Mouse (Mus musculus) ES-E14 (cell line): ENCODE data around the gene Ldhal6b. TPM values are rescaled to one million over a fixed set of nuclear protein-coding genes. Genes with fewer than 3 reads are reported as not detected.

Experiments used
- DNase-seq: peaks from one replicate; pipeline ENCODE4 v3.0.0-alpha.2; 2013; ENCODE audit warnings: low read depth, low spot score
- H3K27ac ChIP-seq: 2 replicates; pipeline ENCODE4 v1.5.1; 2012; ENCODE audit warnings: low read depth, mild to moderate bottlenecking, low read length, moderate library complexity, mixed read lengths; ENCODE audit not compliant: poor library complexity, insufficient read depth, severe bottlenecking
- H3K36me3 ChIP-seq: 2 replicates; pipeline ENCODE4 v1.6.1; 2012; ENCODE audit warnings: mild to moderate bottlenecking, low read length, moderate library complexity, mixed read lengths; ENCODE audit not compliant: control insufficient read depth, poor library complexity, insufficient read depth, severe bottlenecking
- H3K4me1 ChIP-seq, 2 experiments: fragments of 150-350 bp in 1 of 2; sonication (generic) in 1 of 2; 2 replicates each; pipeline ENCODE4 v1.6.1; 2012; ENCODE audit warnings: low read length in 2 of 2, mild to moderate bottlenecking in 1 of 2, mixed read lengths in 1 of 2; ENCODE audit not compliant: control insufficient read depth in 2 of 2, insufficient read depth in 2 of 2, poor library complexity in 1 of 2
- H3K4me3 ChIP-seq, 2 experiments: fragments of 150-350 bp in 1 of 2; sonication (generic) in 1 of 2; 2 replicates each; pipeline ENCODE4 v1.5.1; 2012; ENCODE audit warnings: low read length in 2 of 2, low read depth in 1 of 2, mild to moderate bottlenecking in 1 of 2, mixed read lengths in 1 of 2; ENCODE audit not compliant: insufficient read depth in 1 of 2, poor library complexity in 1 of 2, severe bottlenecking in 1 of 2
- H3K9ac ChIP-seq: 2 replicates; pipeline ENCODE4 v1.6.1; 2012; ENCODE audit warnings: low read depth, mild to moderate bottlenecking, low read length, mixed read lengths; ENCODE audit not compliant: poor library complexity, insufficient read depth, severe bottlenecking
- H3K9me3 ChIP-seq: fragments of 150-350 bp; sonication (generic); 2 replicates; pipeline ENCODE4 v1.6.1; 2012; ENCODE audit warnings: low read depth, mild to moderate bottlenecking, low read length; ENCODE audit not compliant: control insufficient read depth, insufficient read depth
- CHD2 ChIP-seq: IDR thresholded peaks from 2 replicates; pipeline ENCODE4 v1.6.1; 2014; ENCODE audit warnings: mild to moderate bottlenecking, low read depth, low read length, inconsistent platforms
- HCFC1 ChIP-seq: IDR thresholded peaks from 2 replicates; pipeline ENCODE4 v1.6.1; 2012; ENCODE audit warnings: low read length, inconsistent platforms, borderline replicate concordance; ENCODE audit not compliant: insufficient read depth
- MAFK ChIP-seq: IDR thresholded peaks from 2 replicates; pipeline ENCODE4 v1.6.1; 2014; ENCODE audit warnings: mild to moderate bottlenecking, low read depth, low read length, inconsistent platforms; ENCODE audit not compliant: insufficient read depth
- ZC3H11A ChIP-seq: IDR thresholded peaks from 2 replicates; pipeline ENCODE4 v1.6.1; 2012; ENCODE audit warnings: low read depth, mild to moderate bottlenecking, inconsistent platforms, low read length, borderline replicate concordance
- ZNF384 ChIP-seq: IDR thresholded peaks from 2 replicates; pipeline ENCODE4 v1.6.1; 2012; ENCODE audit warnings: low read depth, low read length, inconsistent platforms
- in situ Hi-C, 2 experiments: fragments of 600-800 bp; cut with MboI; formaldehyde crosslinking; loops; one replicate each; pipeline ENCODE4 v1.15.1; 2025; ENCODE audit warnings: low sequenced_read_pairs in 2 of 2, inconsistent platforms in 1 of 2; ENCODE audit not compliant: unreplicated experiment in 2 of 2
- total RNA-seq: library from RNA; depleted of rRNA; stranded (reverse); fragments of 300-350 nt; gene quantifications from 2 replicates; pipeline ENCODE4 v1.2.3, GENCODE M21; 2012

Ldhal6b gene
- total RNA-seq, 1 experiment: 2.1 TPM

DNA sequence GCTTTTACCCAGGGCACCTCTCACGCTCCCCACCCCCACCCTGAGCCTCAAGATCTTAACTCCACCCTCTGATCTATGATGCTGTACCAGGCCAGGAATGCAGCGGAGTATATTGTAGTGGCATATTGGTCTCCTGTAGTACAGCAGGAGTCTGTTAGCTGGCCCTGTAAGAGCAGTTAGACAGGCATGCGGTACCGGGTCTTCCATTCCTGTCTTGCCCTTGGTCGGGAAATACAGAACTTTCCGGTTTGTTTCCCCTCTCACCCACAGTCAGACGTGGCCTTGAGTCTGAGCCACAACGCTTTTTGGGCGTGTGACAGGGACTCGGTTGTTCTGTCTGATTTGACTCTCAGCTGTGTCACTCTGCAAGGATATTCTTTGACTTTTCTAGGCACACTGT, 17.3 kb downstream of the Ldhal6b start:
- Histone ChIP-seq H3K9me3 (no peaks in the 10 kb centered on the region), H3K9ac (no peak overlapping the region), H3K27ac (no peak overlapping the region), H3K4me1 (peaks cover 6 to 11% of the 10 kb centered on the region in 2 experiments; a peak in 2 of 4 replicates), H3K4me3 (no peak overlapping the region), H3K36me3 (no peaks in the 10 kb centered on the region)
- no peak for DNase-seq
- in situ Hi-C loops: no loop called here
- TF ChIP-seq HCFC1 (no peak), ZNF384 (no peak), ZC3H11A (no peak), CHD2 (no peak), MAFK (no peak)

DNA sequence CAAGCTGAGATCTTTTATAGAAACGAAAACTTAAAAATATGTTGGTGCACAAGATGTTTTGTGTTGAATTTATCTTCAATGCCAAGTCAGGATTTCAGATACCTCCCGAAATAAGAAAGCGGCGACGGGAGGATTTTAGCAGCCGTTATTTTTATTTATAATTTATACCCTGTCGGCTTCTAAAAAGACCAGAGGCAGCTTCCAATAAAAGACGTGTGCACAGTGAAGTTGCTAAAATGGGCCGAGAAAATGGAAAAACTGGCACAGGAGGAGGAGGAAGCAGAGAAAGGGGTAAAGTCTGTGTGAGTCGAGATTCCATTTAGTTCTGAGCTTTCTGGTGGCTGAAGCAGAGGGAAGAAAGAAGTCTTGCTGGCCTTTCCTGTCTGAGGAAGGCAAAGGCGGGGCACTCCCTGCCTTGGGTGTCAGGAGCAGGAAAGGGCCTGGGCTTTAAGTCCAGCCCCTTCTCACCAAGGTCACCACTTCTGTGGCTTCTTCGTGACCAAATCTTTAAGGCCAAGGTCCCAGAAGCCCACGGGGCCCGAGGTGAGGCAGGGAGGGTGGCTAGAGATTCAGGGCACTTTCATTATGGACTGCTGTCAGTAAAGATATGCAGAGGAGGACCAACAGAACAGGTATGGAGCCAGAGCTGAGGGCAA, 18.0 kb downstream of the Ldhal6b start:
- Histone ChIP-seq H3K4me3 (no peak overlapping the region), H3K9ac (no peak overlapping the region), H3K4me1 (peaks cover 6 to 10% of the 10 kb centered on the region in 2 experiments; a peak in 2 of 4 replicates), H3K36me3 (no peaks in the 10 kb centered on the region), H3K27ac (no peak overlapping the region), H3K9me3 (no peaks in the 10 kb centered on the region)
- in situ Hi-C loops: no loop called here
- no peak for TF ChIP-seq MAFK
- no peak for TF ChIP-seq HCFC1
- TF ChIP-seq CHD2: no peak
- no peak for TF ChIP-seq ZC3H11A
- no peak for TF ChIP-seq ZNF384
- no peak for DNase-seq

DNA sequence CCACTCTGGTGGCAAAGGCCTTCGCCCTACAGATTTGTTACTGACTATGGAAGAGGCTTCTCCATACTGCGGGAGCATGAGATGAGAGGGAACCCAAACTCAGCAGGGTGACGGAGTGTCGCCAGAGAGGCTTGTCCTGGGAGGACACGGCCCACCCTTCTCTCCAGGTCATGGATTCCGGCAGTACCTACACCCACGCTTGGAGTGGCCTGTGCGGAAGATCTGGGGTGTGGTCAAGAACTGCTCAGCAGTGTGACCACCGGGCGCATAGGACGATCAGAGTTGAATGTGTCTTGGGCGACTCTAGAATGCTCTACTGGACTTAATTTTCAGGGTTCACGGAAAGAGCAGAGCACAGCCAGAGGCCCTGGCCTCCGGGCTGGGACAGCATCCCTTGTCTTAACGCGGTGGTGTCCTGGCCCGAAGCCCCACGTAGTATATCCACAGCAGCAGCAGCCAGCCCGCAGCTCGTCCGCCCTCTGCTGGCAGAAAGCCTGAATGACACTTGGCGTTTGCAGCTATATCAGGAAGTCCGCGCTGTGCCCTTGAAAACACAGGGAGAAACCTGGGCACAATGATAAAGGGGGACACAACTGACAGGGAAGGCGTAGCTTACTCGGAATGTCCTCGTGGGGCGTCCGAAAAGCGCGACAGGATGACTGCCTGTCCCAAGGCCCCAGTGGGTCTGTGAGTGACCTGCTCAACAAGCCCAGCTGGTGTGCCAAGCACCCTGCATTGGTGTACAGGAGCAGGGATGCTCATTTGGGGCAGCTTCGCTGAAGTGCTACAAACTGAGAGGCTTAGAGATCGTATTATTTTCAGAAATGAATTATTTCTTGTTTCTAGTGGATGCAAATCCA, 21.2 kb downstream of the Ldhal6b start:
- Histone ChIP-seq H3K4me3 (0 out of 4 replicates have a peak overlapping the region, but pooled peaks of 1 of the 2 experiments have one; percentile 3), H3K27ac (no peak overlapping the region), H3K9ac (no peak overlapping the region), H3K36me3 (no peaks in the 10 kb centered on the region), H3K9me3 (no peaks in the 10 kb centered on the region), H3K4me1 (peaks cover 1 to 4% of the 10 kb centered on the region in 2 experiments; a peak in 1 of 4 replicates)
- in situ Hi-C loops: no loop called here
- TF ChIP-seq CHD2 (no peak), ZC3H11A (peak; percentile 53; the same call in 1 of the 2 replicates)
- peak; percentile 64 for DNase-seq

DNA sequence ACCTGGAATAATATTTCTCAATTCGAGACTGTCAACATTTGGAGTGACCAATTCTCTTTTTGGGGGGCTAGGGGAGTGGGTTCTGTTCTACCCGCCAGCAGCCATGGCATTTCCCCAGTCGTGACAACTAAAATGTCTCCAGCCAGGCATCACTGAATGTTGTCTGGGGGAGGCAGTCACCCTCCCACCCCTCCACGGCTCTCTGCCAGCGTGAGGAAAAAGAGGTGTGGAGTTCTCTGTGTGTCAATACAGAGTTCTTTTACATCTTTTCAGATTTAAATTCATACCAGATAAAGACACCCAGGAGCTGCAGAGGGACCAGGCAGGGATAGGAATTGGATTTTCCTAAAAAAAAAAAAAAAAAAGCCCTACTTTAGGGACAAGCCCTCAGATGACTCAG, 22.4 kb downstream of the Ldhal6b start:
- in situ Hi-C loops: no loop called here
- no peak overlapping the region for H3K27ac ChIP-seq
- TF ChIP-seq MAFK: no peak
- TF ChIP-seq CHD2: no peak
- TF ChIP-seq ZC3H11A: no peak
- TF ChIP-seq HCFC1: no peak
- no peak for TF ChIP-seq ZNF384
- peaks cover 1 to 2% of the 10 kb centered on the region in 2 experiments; a peak in 1 of 4 replicates for H3K4me1 ChIP-seq
- H3K9me3 ChIP-seq: no peaks in the 10 kb centered on the region
- no peak overlapping the region for H3K9ac ChIP-seq
- no peak for DNase-seq
- no peak overlapping the region for H3K4me3 ChIP-seq
- H3K36me3 ChIP-seq: no peaks in the 10 kb centered on the region
